Mouse (Mus musculus): ENCODE results near the gene Nxf1.
"Not testable (repeated sequence)": the region's sequence is repeated elsewhere in the genome, so short reads cannot be mapped to it uniquely, and the experiment has no call there.

The Nxf1 gene

GRCm38 (mm10) chr19:8724392-8724791, 32.5 kb upstream of the Nxf1 start:
- DNase-seq = no peak

- no peak for DNase-seq
Observed at GRCm38 (mm10) chr19:8725081-8725613, 31.7 kb upstream of the Nxf1 start.

GRCm38 (mm10) chr19:8726609-8727390, 30.1 kb upstream of the Nxf1 start:
- DNase-seq = no peak

GRCm38 (mm10) chr19:8727495-8728114, 29.3 kb upstream of the Nxf1 start:
- DNase-seq = no peak

- DNase-seq = not testable (repeated sequence)
Observed at GRCm38 (mm10) chr19:8728335-8729099, 28.4 kb upstream of the Nxf1 start.

- DNase-seq = no peak
Observed at GRCm38 (mm10) chr19:8734334-8734733, 22.5 kb upstream of the Nxf1 start.

GRCm38 (mm10) chr19:8735389-8736159, 21.3 kb upstream of the Nxf1 start, which contains the start of gene Wdr74:
Wdr74 (plus strand) TSS chr19:8735827.
- peak; percentile 89 to 92 for DNase-seq

GRCm38 (mm10) chr19:8736160-8736467, 20.8 kb upstream of the Nxf1 start:
- DNase-seq = no peak

- no peak for DNase-seq
Observed at GRCm38 (mm10) chr19:8738911-8739310, 18.0 kb upstream of the Nxf1 start.

- DNase-seq = no peak
Observed at GRCm38 (mm10) chr19:8739646-8740045, 17.2 kb upstream of the Nxf1 start.

- no peak for DNase-seq
Observed at GRCm38 (mm10) chr19:8740603-8741002, 16.3 kb upstream of the Nxf1 start, which contains the start of gene 1700092M07Rik. 1700092M07Rik (plus strand) TSS chr19:8740718.

- DNase-seq = peak; percentile 97 to 98
Observed at GRCm38 (mm10) chr19:8741243-8741869, 15.5 kb upstream of the Nxf1 start, which contains the start of gene Stx5a. Stx5a (plus strand) TSS chr19:8741413.

GRCm38 (mm10) chr19:8742176-8742575, 14.7 kb upstream of the Nxf1 start:
- no peak for DNase-seq

GRCm38 (mm10) chr19:8745382-8745781, 11.5 kb upstream of the Nxf1 start:
- DNase-seq = no peak

GRCm38 (mm10) chr19:8747368-8747767, 9.5 kb upstream of the Nxf1 start:
- DNase-seq = no peak

- DNase-seq = no peak
Observed at GRCm38 (mm10) chr19:8755652-8756051, 1.2 kb upstream of the Nxf1 start.

GRCm38 (mm10) chr19:8757471-8757998, 662 bp downstream of the Nxf1 start:
- DNase-seq = no peak

- DNase-seq = no peak
Observed at GRCm38 (mm10) chr19:8758899-8759298, 2.0 kb downstream of the Nxf1 start.

GRCm38 (mm10) chr19:8760757-8761156, 3.9 kb downstream of the Nxf1 start:
- DNase-seq = no peak

GRCm38 (mm10) chr19:8763276-8763675, 6.4 kb downstream of the Nxf1 start:
- no peak for DNase-seq

- no peak for DNase-seq
Observed at GRCm38 (mm10) chr19:8765562-8765961, 8.7 kb downstream of the Nxf1 start.

Measured in lung, adult 18-20 months (tissue).